Mouse (Mus musculus): Measurements from ENCODE around the gene Ephx3. TPM values are rescaled to one million over a fixed set of nuclear protein-coding genes. Genes with fewer than 3 reads are reported as not detected.
"Not testable (repeated sequence)": the region's sequence is repeated elsewhere in the genome, so short reads cannot be mapped to it uniquely, and the experiment has no call there.

Ephx3 gene
- polyA plus RNA-seq (2015; fragmentation: Nextera tagmentation; extraction: Ambion mirVana): 0.26 and 0.29 TPM in 2 replicates

DNA sequence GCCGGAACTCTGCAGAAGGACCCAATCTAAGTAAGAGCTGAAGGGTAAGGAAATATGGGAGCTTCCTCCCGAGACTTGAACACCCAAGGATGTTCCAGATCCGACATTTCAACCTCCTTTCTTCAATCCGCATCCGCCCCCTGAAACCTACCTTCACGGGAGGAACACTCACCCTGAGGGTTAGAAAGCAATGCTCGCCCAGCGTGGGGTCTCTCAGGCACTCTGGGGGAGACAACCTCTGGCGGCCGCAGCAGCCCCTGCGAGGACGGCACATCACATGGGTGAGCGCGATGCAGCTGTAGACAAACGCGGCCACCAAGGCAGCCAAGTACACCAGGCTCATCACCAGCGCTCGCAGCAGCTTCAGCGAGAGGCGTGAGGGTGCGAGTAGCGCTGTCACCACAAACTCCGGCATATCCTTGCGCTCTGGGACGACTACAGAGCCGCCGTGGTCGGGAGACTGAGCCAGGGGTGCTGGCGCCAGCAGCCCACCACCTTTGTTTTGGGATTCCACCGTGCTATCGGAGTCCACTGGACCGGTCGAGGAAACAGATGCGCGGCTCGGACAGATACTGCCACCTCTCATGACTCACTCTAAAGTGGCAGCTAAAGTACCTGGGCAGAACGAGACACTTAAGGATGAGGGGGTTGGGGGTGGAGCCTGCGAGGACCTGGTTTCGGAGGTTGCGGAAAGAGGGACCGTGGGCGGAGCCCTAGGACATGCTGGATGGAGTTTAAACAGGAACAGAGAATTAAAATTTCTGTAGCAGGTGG, at the start of gene Ephx3:
Gene Ephx3 (minus strand): TSS at position 687 of the 774 bp plus-strand sequence.
- peaks cover 14% of the 10 kb centered on the region for H3K4me1 ChIP-seq

DNA sequence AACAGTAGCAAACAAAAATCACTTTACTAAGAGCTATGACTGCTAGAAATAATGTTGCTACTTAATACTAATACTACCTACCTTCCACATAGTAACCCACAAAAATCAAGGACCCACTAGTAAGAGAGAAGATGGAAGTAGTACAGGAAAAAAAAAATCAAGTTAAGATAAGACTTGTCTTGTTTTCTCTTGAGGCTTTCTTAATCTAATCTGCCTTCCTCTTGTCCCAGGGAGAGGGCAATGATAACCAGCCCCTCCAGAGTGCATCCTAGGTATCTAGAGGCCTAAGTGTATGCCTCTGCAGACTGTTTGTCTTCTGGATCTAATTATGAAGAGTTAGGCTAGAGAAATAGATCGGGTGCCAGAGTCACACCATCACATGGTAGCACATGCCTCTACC, 49.2 kb upstream of the Ephx3 start:
- ATAC-seq (ENCODE audit: low FRiP score, low read depth): no peak
- WGBS: 46% methylated on average over 1 of the region's 1 CpGs

More for the DNA sequence above, at the start of gene Ephx3:
- no peak for ATAC-seq (ENCODE audit: low FRiP score, low read depth)
- H3K27me3 ChIP-seq: peaks cover 29% of the 10 kb centered on the region
- 5% methylated on average over 42 of the region's 42 CpGs for WGBS
- peak within 1 kb of the TSS; percentile 76 for H3K4me2 ChIP-seq (replicated peaks)
- peak within 1 kb of the TSS; percentile 45 for H3K4me3 ChIP-seq
- H3K9ac ChIP-seq: peak within 1 kb of the TSS; percentile 59
- H3K27ac ChIP-seq: no peak within 1 kb of the TSS
- no peaks in the 10 kb centered on the region for H3K36me3 ChIP-seq
- no peaks in the 10 kb centered on the region for H3K9me3 ChIP-seq

DNA sequence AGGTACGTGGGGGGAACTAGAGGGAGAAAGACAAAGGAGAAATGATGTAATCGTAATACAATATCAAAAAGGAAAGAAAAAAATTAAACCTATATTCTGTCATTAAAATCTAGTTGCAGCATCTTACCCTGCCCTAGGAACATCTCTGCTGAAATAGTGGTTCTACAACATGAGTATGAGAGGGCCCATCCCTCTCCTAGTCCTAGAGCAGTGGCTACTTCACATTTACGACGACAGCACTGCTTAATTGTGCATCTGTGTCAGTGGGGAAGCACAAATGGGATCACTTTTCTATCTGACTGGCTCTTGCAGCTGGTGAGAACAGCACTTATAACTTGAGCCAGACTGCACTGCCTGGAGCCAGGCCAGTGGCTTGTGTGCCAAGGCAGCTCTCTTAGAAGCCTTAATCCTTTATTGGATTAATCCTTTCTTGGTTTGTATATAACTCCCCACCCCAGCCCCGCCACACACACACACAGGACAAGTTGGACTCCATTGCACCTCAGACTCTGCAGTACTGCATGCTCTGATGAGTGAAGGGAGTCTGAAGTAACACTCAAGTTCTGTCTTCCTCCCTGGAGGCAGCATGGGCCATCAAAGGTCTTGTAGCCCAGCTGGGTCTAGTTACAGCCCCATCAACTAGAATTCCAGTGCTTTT, 46.3 kb upstream of the Ephx3 start:
- H3K4me3 ChIP-seq: no peak overlapping the region
- no peaks in the 10 kb centered on the region for H3K9me3 ChIP-seq
- H3K36me3 ChIP-seq: peaks cover 10% of the 10 kb centered on the region
- WGBS: 54% methylated on average over 5 of the region's 5 CpGs
- peak; percentile 48 for ATAC-seq (ENCODE audit: low FRiP score, low read depth)
- no peaks in the 10 kb centered on the region for H3K27me3 ChIP-seq
- peaks cover 16% of the 10 kb centered on the region for H3K4me1 ChIP-seq
- H3K9ac ChIP-seq: no peak overlapping the region
- H3K27ac ChIP-seq: no peak overlapping the region; the same call in 1 of the 2 replicates
- H3K4me2 ChIP-seq (replicated peaks): no peak overlapping the region

More for the DNA sequence above, 49.2 kb upstream of the Ephx3 start:
- H3K9me3 ChIP-seq: no peaks in the 10 kb centered on the region
- peaks cover 22% of the 10 kb centered on the region for H3K36me3 ChIP-seq
- no peak overlapping the region for H3K4me3 ChIP-seq
- no peaks in the 10 kb centered on the region for H3K27me3 ChIP-seq
- no peak overlapping the region for H3K27ac ChIP-seq
- no peak overlapping the region for H3K9ac ChIP-seq
- H3K4me1 ChIP-seq: peaks cover 16% of the 10 kb centered on the region
- no peak overlapping the region for H3K4me2 ChIP-seq (replicated peaks)

DNA sequence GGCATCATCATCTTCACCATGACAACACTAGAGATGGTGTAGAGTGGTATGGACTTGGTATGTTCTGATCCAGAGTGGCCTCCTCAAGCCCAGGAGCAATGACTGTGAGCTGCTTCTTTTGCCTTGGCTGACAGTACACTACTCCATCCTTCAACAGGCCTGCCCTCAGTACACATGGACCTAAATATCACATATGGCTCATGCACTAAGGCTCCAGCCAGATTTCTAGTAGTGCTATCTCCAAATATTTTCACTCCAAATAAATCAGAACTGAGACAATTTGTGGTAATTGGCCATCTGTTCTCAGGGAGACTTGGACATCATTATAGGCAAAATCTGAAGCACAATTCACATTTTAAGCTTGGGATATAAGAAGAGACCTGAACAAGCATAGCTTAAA, 43.8 kb upstream of the Ephx3 start:
- Histone ChIP-seq H3K9me3 (no peaks in the 10 kb centered on the region), H3K4me2 (replicated peaks) (no peak overlapping the region), H3K4me3 (no peak overlapping the region), H3K36me3 (peaks cover 23% of the 10 kb centered on the region), H3K9ac (no peak overlapping the region), H3K27ac (no peak overlapping the region), H3K4me1 (peaks cover 12% of the 10 kb centered on the region), H3K27me3 (no peaks in the 10 kb centered on the region)
- no peak for ATAC-seq (ENCODE audit: low FRiP score, low read depth)

DNA sequence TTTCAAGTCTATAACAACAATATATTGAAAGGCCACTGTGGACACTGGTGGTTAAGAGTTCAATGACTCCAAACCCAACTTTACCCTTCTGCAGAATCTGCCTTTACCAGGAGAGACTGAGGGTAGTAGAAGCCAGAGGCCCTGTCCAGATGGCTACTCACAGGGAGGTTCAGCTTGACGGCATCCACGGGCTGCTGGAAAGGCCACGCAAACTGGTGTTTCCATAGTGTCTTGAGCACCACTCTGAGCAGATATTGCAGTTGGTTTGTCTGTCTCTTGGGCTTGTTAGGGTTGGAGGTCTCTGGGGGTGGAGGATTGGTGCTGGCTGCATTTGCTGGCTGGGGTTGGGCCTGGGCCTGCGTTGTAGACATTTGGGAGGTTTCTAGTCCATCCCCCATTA, 39.9 kb upstream of the Ephx3 start:
- WGBS: 98% methylated on average over 4 of the region's 4 CpGs
- Histone ChIP-seq H3K36me3 (peaks cover 54% of the 10 kb centered on the region), H3K27me3 (no peaks in the 10 kb centered on the region), H3K4me1 (no peaks in the 10 kb centered on the region), H3K4me2 (replicated peaks) (no peak overlapping the region), H3K4me3 (no peak overlapping the region), H3K9me3 (no peaks in the 10 kb centered on the region), H3K27ac (no peak overlapping the region), H3K9ac (no peak overlapping the region)
- ATAC-seq (ENCODE audit: low FRiP score, low read depth): no peak

DNA sequence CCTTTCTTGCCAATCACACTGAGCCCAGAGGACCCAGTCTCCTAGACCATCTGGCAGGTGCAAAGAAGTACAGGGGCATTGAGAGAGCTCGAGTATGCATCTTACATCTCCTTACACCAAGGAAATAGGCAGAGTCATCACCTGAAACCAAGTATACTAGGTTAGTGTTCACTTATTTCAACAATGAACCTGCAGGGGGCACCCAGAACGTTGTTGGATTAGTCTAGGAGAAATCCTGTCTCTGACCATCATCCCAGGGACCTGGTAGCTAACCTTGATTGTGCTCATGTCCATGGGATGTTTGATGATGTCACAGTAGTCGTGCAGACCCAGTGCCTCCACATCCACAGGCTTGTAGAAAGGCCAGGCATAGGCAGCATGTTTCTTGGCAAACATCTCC, 31.5 kb upstream of the Ephx3 start:
- Histone ChIP-seq H3K27me3 (no peaks in the 10 kb centered on the region), H3K9me3 (no peaks in the 10 kb centered on the region), H3K4me1 (no peaks in the 10 kb centered on the region), H3K27ac (no peak overlapping the region), H3K4me2 (replicated peaks) (no peak overlapping the region), H3K4me3 (no peak overlapping the region), H3K36me3 (peaks cover 89% of the 10 kb centered on the region), H3K9ac (no peak overlapping the region)
- no peak for ATAC-seq (ENCODE audit: low FRiP score, low read depth)
- WGBS: 70% methylated on average over 3 of the region's 3 CpGs

DNA sequence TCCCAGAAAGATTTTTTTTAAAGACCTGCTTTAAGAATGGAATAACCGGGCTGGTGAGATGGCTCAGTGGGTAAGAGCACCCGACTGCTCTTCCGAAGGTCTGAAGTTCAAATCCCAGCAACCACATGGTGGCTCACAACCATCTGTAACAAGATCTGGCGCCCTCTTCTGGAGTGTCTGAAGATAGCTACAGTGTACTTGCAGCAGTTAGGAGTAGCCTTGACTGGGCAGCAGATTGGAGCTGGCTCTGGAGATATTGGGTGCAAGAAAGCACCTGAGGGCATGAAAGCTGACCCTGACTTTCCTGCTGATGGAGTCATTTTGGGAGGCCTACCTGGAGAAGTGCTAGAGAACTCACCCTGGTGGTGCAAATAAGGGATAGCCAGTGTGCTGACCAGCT, 26.2 kb upstream of the Ephx3 start:
- ATAC-seq (ENCODE audit: low FRiP score, low read depth); H3K4me3 ChIP-seq; H3K4me2 ChIP-seq (replicated peaks); H3K4me1 ChIP-seq; H3K27ac ChIP-seq; H3K9me3 ChIP-seq; H3K9ac ChIP-seq; H3K27me3 ChIP-seq: not testable (repeated sequence)
- WGBS: 74% methylated on average over 4 of the region's 4 CpGs
- peaks cover 84% of the 10 kb centered on the region for H3K36me3 ChIP-seq

DNA sequence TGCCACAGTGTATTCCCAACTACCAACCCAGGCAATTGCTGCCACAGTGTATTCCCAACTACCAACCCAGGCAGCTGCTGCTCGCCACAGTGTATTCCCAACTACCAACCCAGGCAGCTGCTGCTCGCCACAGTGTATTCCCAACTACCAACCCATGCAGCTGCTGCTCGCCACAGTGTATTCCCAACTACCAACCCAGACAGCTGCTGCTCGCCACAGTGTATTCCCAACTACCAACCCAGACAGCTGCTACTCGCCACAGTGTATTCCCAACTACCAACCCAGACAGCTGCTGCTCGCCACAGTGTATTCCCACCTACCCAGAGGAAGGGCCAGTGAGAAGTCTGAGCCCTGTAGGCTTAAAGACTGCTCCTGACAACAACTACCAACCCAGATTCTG, 22.2 kb upstream of the Ephx3 start:
- H3K27ac ChIP-seq; H3K27me3 ChIP-seq; H3K4me3 ChIP-seq; H3K9me3 ChIP-seq; H3K4me2 ChIP-seq (replicated peaks); ATAC-seq (ENCODE audit: low FRiP score, low read depth); H3K9ac ChIP-seq: not testable (repeated sequence)
- Histone ChIP-seq H3K4me1 (peaks cover 28% of the 10 kb centered on the region), H3K36me3 (peaks cover 91% of the 10 kb centered on the region)
- 84% methylated on average over 6 of the region's 6 CpGs for WGBS

DNA sequence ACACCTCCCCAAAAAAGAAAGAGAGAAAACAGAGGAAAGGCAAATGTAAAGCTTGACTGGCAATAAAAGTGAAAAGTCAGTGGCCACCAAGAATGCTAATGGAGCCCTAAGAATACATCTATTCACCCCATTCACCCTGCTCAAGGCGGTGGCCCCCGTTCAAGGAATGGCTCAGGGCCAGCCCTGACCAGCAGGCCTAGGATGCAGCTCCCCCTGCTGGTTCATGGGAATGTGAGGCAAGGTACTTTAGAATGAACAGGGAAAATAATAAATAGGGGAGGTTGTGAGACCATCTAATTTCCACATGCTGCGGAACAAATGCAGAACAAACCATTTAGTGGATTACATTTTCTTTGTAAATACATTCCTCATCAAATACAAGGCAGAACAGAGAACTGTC, 20.4 kb upstream of the Ephx3 start:
- WGBS: 40% methylated on average over 3 of the region's 3 CpGs
- Histone ChIP-seq H3K27me3 (no peaks in the 10 kb centered on the region), H3K9me3 (no peaks in the 10 kb centered on the region), H3K4me2 (replicated peaks) (no peak overlapping the region), H3K4me3 (no peak overlapping the region), H3K9ac (no peak overlapping the region), H3K27ac (no peak overlapping the region), H3K4me1 (peaks cover 28% of the 10 kb centered on the region), H3K36me3 (peaks cover 96% of the 10 kb centered on the region)
- ATAC-seq (ENCODE audit: low FRiP score, low read depth): no peak

DNA sequence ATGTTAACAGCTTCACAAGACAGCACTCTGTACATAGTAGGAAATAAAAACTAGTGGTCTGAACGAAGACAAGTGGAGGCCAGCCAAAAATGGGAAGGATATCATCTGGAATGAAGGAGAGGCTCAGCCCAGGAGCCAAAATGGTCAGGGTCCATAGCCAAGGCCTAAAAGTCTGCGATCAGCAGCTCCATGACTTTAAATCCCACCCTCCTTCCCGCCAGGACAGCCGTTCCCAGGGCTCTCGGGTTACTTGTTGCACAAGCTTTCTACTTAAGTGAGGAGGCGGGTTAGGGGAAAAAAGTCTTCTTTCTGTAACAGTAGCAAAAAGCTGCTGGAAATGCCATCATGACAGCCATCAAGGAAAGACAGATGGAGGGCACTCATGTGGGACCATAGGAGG, 19.8 kb upstream of the Ephx3 start:
- Histone ChIP-seq H3K4me3 (no peak overlapping the region), H3K9me3 (no peaks in the 10 kb centered on the region), H3K27me3 (no peaks in the 10 kb centered on the region), H3K27ac (no peak overlapping the region), H3K4me1 (peaks cover 28% of the 10 kb centered on the region), H3K36me3 (peaks cover 97% of the 10 kb centered on the region), H3K9ac (no peak overlapping the region), H3K4me2 (replicated peaks) (no peak overlapping the region)
- no peak for ATAC-seq (ENCODE audit: low FRiP score, low read depth)
- WGBS: 49% methylated on average over 6 of the region's 6 CpGs

DNA sequence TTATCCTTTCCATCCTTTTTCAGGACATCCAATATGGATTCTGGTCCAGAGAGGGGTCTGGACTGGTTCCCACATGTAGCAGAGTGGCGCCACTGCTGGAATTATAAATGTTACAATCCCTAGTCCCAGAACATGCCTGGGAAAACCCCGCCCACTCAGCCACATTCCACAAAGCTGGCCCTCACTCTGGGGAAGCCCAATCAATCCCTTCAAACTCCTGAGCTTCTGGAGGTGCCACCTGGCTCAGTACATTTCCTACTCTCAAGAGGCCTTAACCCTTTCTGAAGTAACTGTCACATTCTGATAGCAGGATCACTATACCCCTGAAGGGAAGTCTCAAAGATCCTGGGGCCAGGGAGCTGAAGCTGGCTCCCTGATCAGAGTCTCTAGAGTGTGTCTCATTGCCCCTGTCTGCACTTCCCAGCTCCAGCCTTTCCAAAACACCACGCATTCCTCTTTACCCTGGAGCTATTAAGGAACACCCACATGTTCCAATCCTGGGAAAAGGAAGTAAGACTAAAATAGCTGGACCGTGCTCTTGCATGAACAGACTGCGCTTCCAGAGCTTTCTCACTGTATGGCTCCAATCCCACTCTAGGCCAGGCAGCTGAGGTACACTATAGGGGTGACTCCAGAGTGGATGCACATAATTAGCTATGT, 18.4 kb upstream of the Ephx3 start:
- Histone ChIP-seq H3K4me3 (no peak overlapping the region), H3K4me1 (peaks cover 28% of the 10 kb centered on the region), H3K4me2 (replicated peaks) (no peak overlapping the region), H3K9me3 (no peaks in the 10 kb centered on the region), H3K9ac (no peak overlapping the region), H3K36me3 (peaks cover 97% of the 10 kb centered on the region), H3K27ac (peak overlapping the region; percentile 18; the same call in 1 of the 2 replicates), H3K27me3 (no peaks in the 10 kb centered on the region)
- no peak for ATAC-seq (ENCODE audit: low FRiP score, low read depth)
- WGBS: 58% methylated on average over 5 of the region's 5 CpGs

DNA sequence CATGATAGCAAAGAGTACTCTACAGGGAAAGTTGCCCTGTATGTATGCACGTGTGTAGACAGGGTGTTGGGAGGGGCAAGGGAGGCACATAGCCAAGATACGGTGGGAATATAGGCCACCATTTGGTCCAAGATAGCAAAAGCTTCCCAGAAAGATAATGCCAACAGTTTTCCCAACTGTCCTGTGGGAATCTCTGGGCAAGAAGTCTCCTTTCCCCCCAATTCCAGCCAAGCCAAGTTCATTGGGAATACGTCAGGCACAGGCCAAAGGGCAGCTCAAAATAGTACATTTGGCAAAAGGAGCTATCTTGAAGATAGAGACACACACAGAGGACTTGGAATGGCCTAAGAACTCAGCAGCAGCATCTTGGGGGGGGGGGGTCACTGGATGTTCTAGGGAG, 16.0 kb upstream of the Ephx3 start:
- H3K27ac ChIP-seq: no peak overlapping the region
- H3K27me3 ChIP-seq: no peaks in the 10 kb centered on the region
- ATAC-seq (ENCODE audit: low FRiP score, low read depth): no peak
- no peak overlapping the region for H3K4me2 ChIP-seq (replicated peaks)
- H3K4me1 ChIP-seq: peaks cover 28% of the 10 kb centered on the region
- no peaks in the 10 kb centered on the region for H3K9me3 ChIP-seq
- no peak overlapping the region for H3K9ac ChIP-seq
- H3K4me3 ChIP-seq: no peak overlapping the region
- WGBS: 90% methylated on average over 3 of the region's 3 CpGs
- peaks cover 97% of the 10 kb centered on the region for H3K36me3 ChIP-seq
